Mouse (Mus musculus) testis, postnatal 14 days (tissue): ENCODE measurements around the gene Osbpl10.

Experiments used
- DNase-seq: peaks from one replicate; pipeline ENCODE4 v3.0.0; 2021; ENCODE audit warnings: low spot score

Osbpl10 gene

GRCm38 (mm10) chr9:115163031-115163430 lies 184.7 kb downstream of the Osbpl10 start:
- peak; percentile 77 for DNase-seq

- DNase-seq: no peak
Observed at GRCm38 (mm10) chr9:115163693-115164092, 185.3 kb downstream of the Osbpl10 start.

GRCm38 (mm10) chr9:115164351-115164750 lies 186.0 kb downstream of the Osbpl10 start:
- DNase-seq: no peak

- DNase-seq: no peak
Observed at GRCm38 (mm10) chr9:115165996-115166395, 187.6 kb downstream of the Osbpl10 start.

- no peak for DNase-seq
Observed at GRCm38 (mm10) chr9:115169591-115169990, 191.2 kb downstream of the Osbpl10 start.

GRCm38 (mm10) chr9:115172096-115172495 lies 193.7 kb downstream of the Osbpl10 start:
- DNase-seq: no peak

- DNase-seq: no peak
Observed at GRCm38 (mm10) chr9:115179154-115179553, 200.8 kb downstream of the Osbpl10 start.

- DNase-seq: no peak
Observed at GRCm38 (mm10) chr9:115179935-115180334, 201.6 kb downstream of the Osbpl10 start.

GRCm38 (mm10) chr9:115186402-115186801 lies 208.0 kb downstream of the Osbpl10 start:
- no peak for DNase-seq

GRCm38 (mm10) chr9:115190376-115190942 lies 212.1 kb downstream of the Osbpl10 start:
- no peak for DNase-seq

- no peak for DNase-seq
Observed at GRCm38 (mm10) chr9:115192890-115193289, 214.5 kb downstream of the Osbpl10 start.

GRCm38 (mm10) chr9:115197082-115197481 lies 218.7 kb downstream of the Osbpl10 start:
- DNase-seq: no peak

- no peak for DNase-seq
Observed at GRCm38 (mm10) chr9:115200166-115200862, 221.9 kb downstream of the Osbpl10 start.

- DNase-seq: no peak
Observed at GRCm38 (mm10) chr9:115201264-115201663, 222.9 kb downstream of the Osbpl10 start.

- DNase-seq: no peak
Observed at GRCm38 (mm10) chr9:115203136-115203535, 224.8 kb downstream of the Osbpl10 start.

GRCm38 (mm10) chr9:115205491-115205890 lies 227.1 kb downstream of the Osbpl10 start:
- DNase-seq: no peak

GRCm38 (mm10) chr9:115206219-115206618 lies 227.8 kb downstream of the Osbpl10 start:
- no peak for DNase-seq

GRCm38 (mm10) chr9:115209737-115210136 lies 231.4 kb downstream of the Osbpl10 start:
- no peak for DNase-seq

- DNase-seq: no peak
Observed at GRCm38 (mm10) chr9:115210535-115210934, 232.2 kb downstream of the Osbpl10 start.

- DNase-seq: no peak
Observed at GRCm38 (mm10) chr9:115213755-115214264, 235.4 kb downstream of the Osbpl10 start.

GRCm38 (mm10) chr9:115214572-115215571 lies 236.5 kb downstream of the Osbpl10 start:
- DNase-seq: no peak
